Mouse (Mus musculus) liver, embryonic 11.5 days (tissue): Measurements from ENCODE around the gene Slc38a11. TPM values are rescaled to one million over a fixed set of nuclear protein-coding genes. Genes with fewer than 3 reads are reported as not detected.
A peak's percentile ranks its signal among the peaks of the same experiment; 100 is the strongest.

ENCODE experiments used
- ATAC-seq: fragments of 200-750 bp; cut with Nextera tagmentation; replicated peaks from 2 replicates; pipeline ENCODE4 v1.8.0; 2017; ENCODE audit warnings: moderate number of reproducible peaks, mild to moderate bottlenecking, moderate TSS enrichment, moderate library complexity; ENCODE audit not compliant: low FRiP score
- DNase-seq: peaks from one replicate; pipeline ENCODE4 v3.0.0-alpha.2; 2017; ENCODE audit warnings: low spot score
- H3K27ac ChIP-seq: fragments of 300-500 bp; sonication (generic); 2 replicates; pipeline ENCODE4 v1.5.1; 2014; ENCODE audit warnings: mild to moderate bottlenecking, low read depth, low read length, control low read depth
- H3K27me3 ChIP-seq: fragments of 300-500 bp; sonication (generic); replicated peaks from 2 replicates; pipeline ENCODE4 v1.6.1; 2014; ENCODE audit warnings: low read length, mixed read lengths; ENCODE audit not compliant: control insufficient read depth, insufficient read depth
- H3K36me3 ChIP-seq: fragments of 300-500 bp; sonication (generic); 2 replicates; pipeline ENCODE4 v1.6.1; 2014; ENCODE audit warnings: mild to moderate bottlenecking, low read length, moderate library complexity, mixed read lengths; ENCODE audit not compliant: control insufficient read depth, insufficient read depth
- H3K4me1 ChIP-seq: fragments of 300-500 bp; sonication (generic); replicated peaks from 2 replicates; pipeline ENCODE4 v1.6.1; 2014; ENCODE audit warnings: low read length, mixed read lengths; ENCODE audit not compliant: control insufficient read depth, insufficient read depth
- H3K4me2 ChIP-seq: fragments of 300-500 bp; sonication (generic); 2 replicates; pipeline ENCODE4 v1.6.1; 2014; ENCODE audit warnings: mild to moderate bottlenecking, control low read depth, moderate library complexity
- H3K4me3 ChIP-seq: fragments of 300-500 bp; sonication (generic); 2 replicates; pipeline ENCODE4 v1.5.1; 2014; ENCODE audit warnings: low read depth, low read length, control low read depth
- H3K9ac ChIP-seq: fragments of 300-500 bp; sonication (generic); 2 replicates; pipeline ENCODE4 v1.6.1; 2014; ENCODE audit warnings: low read depth, low read length, control low read depth
- H3K9me3 ChIP-seq: fragments of 300-500 bp; sonication (generic); 2 replicates; pipeline ENCODE4 v1.6.1; 2016; ENCODE audit warnings: low read length, inconsistent platforms, mixed read lengths; ENCODE audit not compliant: control insufficient read depth
- whole genome bisulfite sequencing: fragments of 180-500 bp; shearing (Covaris S2); extraction: QIAGEN DNeasy Blood & Tissue Kit; methylation state at CpG from one replicate; pipeline ENCODE4 v1.1.7; 2014; 5-methylcytosine and 5-hydroxymethylcytosine counted together
- polyA plus RNA-seq: library from polyadenylated mRNA; unstranded; fragments of >200 nt; fragmentation: Nextera tagmentation; extraction: Ambion mirVana; gene quantifications from 2 replicates; pipeline ENCODE4 v1.2.1, GENCODE M21; 2014

Slc38a11 gene
- 0.23 TPM in 1 of 2 replicates, not detected in the other for polyA plus RNA-seq

DNA sequence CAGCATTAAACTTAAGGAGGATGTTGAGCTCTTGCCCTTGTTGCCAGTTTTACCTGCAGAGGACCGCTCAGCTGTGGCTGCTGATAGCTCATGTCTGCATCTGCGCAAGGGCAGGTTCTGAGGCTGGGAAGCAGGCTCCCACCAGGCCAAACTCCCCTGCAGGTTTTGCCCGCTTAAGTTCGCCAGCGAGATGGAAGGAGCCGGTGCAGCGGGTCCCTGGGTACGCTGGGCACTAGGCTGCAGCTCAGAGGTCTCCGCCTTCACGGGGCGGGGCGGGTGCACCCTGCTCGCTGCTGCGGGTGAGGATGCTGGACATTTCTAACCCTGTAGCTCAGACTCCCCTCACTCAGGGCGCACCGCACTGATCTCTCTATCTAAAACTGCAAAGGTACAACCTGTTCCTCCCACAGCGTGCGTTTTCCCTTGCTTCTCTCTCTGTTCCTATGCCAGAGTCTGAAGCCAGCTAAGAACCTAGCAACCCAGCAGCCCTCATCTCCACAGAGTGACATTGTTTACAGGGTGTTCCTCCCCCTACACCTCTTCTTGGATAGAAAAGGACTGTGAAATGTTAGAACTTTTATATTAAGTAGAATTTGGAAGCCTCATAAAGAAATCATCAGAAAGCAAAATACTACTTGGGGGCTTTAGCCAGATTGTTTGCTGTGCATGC is at the start of gene Slc38a11:
Slc38a11 (minus strand) TSS at position 207 of the 670 bp plus-strand sequence.
- Histone ChIP-seq H3K27me3 (no peaks in the 10 kb centered on the region), H3K36me3 (no peaks in the 10 kb centered on the region), H3K9me3 (no peaks in the 10 kb centered on the region), H3K4me2 (peak within 1 kb of the TSS; percentile 41), H3K27ac (no peak within 1 kb of the TSS), H3K4me1 (no peaks in the 10 kb centered on the region), H3K4me3 (no peak within 1 kb of the TSS), H3K9ac (no peak within 1 kb of the TSS)
- 7% methylated on average over 18 of the region's 18 CpGs for WGBS
- ATAC-seq (no peak), DNase-seq (no peak)

DNA sequence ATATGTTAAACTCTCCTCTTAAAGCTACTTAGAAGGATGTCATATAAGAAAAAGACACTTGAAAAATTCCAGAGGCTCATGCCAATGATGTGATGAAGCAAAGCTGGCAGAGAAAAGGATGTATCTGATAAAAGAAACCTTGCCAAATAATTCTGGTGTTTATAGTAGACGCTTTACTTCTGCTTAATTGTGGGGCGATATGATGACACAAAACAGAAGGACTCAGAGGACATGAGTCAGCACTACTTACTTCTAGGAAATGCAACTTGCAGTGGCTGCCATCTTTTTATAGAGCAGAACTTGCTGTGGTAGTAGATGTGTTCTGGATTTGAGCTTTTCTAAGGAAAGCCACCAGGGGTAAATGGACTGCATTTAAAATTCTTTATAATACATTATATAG is 43.3 kb upstream of the Slc38a11 start:
- Histone ChIP-seq H3K9ac (no peak overlapping the region), H3K4me1 (no peaks in the 10 kb centered on the region), H3K4me2 (no peak overlapping the region), H3K4me3 (no peak overlapping the region), H3K36me3 (no peaks in the 10 kb centered on the region), H3K27ac (no peak overlapping the region), H3K27me3 (no peaks in the 10 kb centered on the region), H3K9me3 (no peaks in the 10 kb centered on the region)
- DNase-seq (no peak), ATAC-seq (no peak)
- 51% methylated on average over 2 of the region's 2 CpGs for WGBS

DNA sequence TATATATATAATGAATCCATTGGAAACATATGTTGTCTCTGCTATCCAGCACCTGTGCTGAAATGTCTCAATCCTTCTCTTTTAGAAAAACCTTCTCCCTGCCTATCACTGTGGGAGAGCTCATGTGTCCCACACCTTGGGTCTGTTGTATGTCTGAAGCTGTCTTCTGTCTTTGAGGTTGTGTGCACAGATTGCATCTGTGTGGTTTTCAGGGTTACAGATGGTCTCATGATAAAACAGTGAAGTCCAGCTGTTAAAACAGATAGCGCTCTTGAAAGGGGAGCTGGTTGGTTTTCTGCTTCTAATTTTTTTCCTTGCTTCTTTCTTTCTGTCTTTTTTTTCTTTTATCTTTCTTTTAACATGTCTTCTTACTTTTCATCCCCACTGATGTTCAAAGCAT is 41.6 kb upstream of the Slc38a11 start:
- H3K9ac ChIP-seq, result no peak overlapping the region
- no peak overlapping the region for H3K4me3 ChIP-seq
- DNase-seq, result no peak
- ATAC-seq, result no peak
- no peaks in the 10 kb centered on the region for H3K9me3 ChIP-seq
- H3K27ac ChIP-seq, result no peak overlapping the region
- H3K4me1 ChIP-seq, result no peaks in the 10 kb centered on the region
- WGBS, result 70% methylated on average over 1 of the region's 1 CpGs
- no peaks in the 10 kb centered on the region for H3K36me3 ChIP-seq
- no peak overlapping the region for H3K4me2 ChIP-seq
- H3K27me3 ChIP-seq, result no peaks in the 10 kb centered on the region

DNA sequence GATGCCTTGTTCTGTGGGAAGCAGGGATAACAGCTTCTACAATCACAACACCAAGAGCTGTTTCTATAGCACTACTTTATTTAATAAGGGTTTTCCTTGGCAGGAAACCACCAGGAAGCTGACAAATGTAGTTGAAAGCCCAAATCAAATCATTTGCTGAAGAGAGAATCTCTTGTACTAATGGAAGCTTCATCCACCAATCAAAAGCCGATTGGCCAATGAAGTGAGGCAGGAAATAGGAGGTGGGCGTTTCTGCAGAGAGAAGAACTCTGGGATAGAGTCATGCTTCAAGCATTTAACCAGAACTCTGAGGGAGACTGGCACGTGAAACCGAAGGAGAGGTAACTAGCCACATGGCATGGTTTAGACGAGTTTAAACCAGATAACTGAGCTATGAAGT is 38.2 kb upstream of the Slc38a11 start:
- no peak overlapping the region for H3K4me2 ChIP-seq
- no peaks in the 10 kb centered on the region for H3K9me3 ChIP-seq
- DNase-seq (no peak), ATAC-seq (no peak)
- H3K9ac ChIP-seq, result no peak overlapping the region
- H3K4me3 ChIP-seq, result no peak overlapping the region
- H3K27ac ChIP-seq, result no peak overlapping the region
- H3K27me3 ChIP-seq, result no peaks in the 10 kb centered on the region
- WGBS, result 73% methylated on average over 5 of the region's 5 CpGs
- H3K36me3 ChIP-seq, result no peaks in the 10 kb centered on the region
- no peaks in the 10 kb centered on the region for H3K4me1 ChIP-seq

DNA sequence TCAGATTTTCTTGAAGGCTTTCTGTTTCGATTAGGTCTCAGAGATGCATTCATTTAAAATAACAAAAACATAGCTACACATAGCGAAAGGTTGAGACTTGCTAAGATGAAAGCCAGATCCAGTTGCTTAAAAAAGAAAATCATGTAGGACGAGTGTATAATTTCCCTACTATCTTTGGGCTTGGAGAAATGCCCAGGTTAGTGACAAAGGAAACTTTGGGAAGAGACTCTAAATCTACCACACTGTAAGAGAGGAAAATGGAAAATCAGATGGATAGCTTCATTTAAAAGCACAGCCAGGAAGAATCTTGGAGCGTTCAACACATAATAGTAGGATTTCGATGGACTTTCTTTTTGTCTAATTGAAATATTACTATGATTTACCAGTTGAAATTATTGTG is 36.1 kb upstream of the Slc38a11 start:
- Histone ChIP-seq H3K9me3 (no peaks in the 10 kb centered on the region), H3K27ac (no peak overlapping the region), H3K36me3 (no peaks in the 10 kb centered on the region), H3K4me2 (no peak overlapping the region), H3K27me3 (no peaks in the 10 kb centered on the region), H3K9ac (no peak overlapping the region), H3K4me3 (no peak overlapping the region), H3K4me1 (no peaks in the 10 kb centered on the region)
- ATAC-seq (no peak), DNase-seq (no peak)
- 80% methylated on average over 5 of the region's 5 CpGs for WGBS

DNA sequence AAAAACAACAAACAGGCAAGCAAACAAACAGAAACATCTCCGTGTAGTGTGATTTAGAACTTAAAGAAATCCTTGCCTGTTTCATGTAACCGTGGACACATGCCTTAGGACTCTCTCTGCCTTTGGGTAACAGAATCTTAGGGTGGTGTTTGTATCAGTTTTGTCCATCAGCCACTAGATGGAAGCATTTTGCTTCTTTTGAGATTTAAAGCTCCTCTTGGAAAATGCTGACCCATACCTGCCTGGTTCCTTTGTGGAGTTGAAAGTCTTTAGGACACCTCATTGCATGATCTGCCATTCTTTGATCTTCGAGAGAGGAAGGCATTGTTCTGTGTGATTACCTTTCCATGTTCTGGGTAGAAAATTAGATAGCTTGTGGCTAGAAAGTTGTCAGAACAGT is 32.3 kb upstream of the Slc38a11 start:
- H3K36me3 ChIP-seq, result no peaks in the 10 kb centered on the region
- no peak overlapping the region for H3K4me3 ChIP-seq
- H3K4me1 ChIP-seq, result no peaks in the 10 kb centered on the region
- no peak overlapping the region for H3K27ac ChIP-seq
- WGBS, result 30% methylated on average over 3 of the region's 3 CpGs
- H3K9ac ChIP-seq, result no peak overlapping the region
- H3K9me3 ChIP-seq, result no peaks in the 10 kb centered on the region
- no peak for ATAC-seq
- DNase-seq, result no peak
- no peak overlapping the region for H3K4me2 ChIP-seq
- H3K27me3 ChIP-seq, result no peaks in the 10 kb centered on the region

DNA sequence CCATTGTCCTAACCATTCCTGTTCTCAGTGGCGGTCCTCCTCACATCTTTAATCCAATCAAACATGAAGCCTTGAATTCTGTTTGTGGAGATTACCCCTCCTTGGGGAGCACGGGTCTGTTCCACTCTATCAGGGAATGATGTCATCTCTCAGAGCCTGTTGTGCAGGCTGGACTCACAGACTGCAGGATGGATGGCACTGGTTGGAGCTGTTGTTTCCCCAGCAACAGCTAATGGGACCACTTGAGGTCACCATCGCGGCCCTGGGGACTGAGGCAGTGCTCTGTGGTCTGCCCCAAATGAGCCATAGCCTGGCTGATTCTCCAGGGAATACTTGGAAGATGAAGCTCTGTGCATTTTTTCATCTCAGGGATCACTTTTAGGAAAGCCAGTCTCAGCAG is 29.2 kb upstream of the Slc38a11 start:
- no peaks in the 10 kb centered on the region for H3K4me1 ChIP-seq
- no peak overlapping the region for H3K27ac ChIP-seq
- H3K36me3 ChIP-seq, result no peaks in the 10 kb centered on the region
- DNase-seq (no peak), ATAC-seq (no peak)
- H3K9me3 ChIP-seq, result no peaks in the 10 kb centered on the region
- no peak overlapping the region for H3K9ac ChIP-seq
- 67% methylated on average over 4 of the region's 4 CpGs for WGBS
- H3K27me3 ChIP-seq, result no peaks in the 10 kb centered on the region
- H3K4me2 ChIP-seq, result no peak overlapping the region
- no peak overlapping the region for H3K4me3 ChIP-seq

DNA sequence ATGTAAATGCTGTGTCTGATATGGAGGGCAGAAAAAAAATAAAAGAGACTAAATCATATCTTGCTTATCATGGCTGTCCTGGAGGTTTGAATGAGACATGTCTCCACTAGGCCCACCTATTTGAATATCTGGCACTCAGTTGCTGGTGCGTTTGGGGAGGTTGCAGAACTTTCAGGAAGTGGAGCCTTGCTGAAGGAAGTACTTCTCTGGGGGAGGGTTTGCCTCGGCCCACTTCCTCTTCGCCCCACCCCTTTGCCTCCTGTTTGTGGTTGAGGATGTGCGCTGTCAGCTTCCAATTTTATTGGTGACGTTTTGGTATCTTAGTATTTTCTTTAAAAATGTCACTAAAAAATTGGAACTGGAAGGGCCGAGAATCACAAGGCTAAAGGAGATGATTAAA is 27.5 kb upstream of the Slc38a11 start:
- no peak overlapping the region for H3K9ac ChIP-seq
- H3K27ac ChIP-seq, result no peak overlapping the region
- ATAC-seq, result no peak

DNA sequence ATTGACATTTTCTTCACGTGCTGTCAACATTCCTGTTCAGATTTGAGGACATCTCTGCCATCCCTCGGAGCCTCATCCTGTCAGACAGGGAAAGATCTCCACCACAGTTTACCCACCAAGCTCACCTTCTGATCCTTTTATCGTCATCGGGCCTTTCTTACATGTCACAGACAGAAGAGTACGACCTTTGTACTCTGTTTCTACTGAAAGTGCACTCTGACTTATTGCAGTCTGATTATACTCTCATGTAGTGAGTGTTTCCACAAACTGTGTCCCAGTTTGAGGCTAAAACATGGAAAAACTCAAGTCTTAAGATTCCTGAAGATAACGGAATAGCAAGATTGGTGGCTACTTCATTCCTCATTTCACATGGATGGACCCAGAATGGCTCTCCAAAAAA is 21.0 kb upstream of the Slc38a11 start:
- WGBS, result 71% methylated on average over 6 of the region's 6 CpGs
- H3K36me3 ChIP-seq, result no peaks in the 10 kb centered on the region
- no peaks in the 10 kb centered on the region; the same call in 1 of the 2 replicates for H3K4me1 ChIP-seq
- no peak for ATAC-seq
- no peak overlapping the region for H3K4me2 ChIP-seq
- DNase-seq, result no peak
- no peak overlapping the region for H3K4me3 ChIP-seq
- H3K9me3 ChIP-seq, result no peaks in the 10 kb centered on the region
- H3K27ac ChIP-seq, result no peak overlapping the region
- no peak overlapping the region for H3K9ac ChIP-seq
- no peaks in the 10 kb centered on the region for H3K27me3 ChIP-seq

More for the DNA sequence above, 27.5 kb upstream of the Slc38a11 start:
- 61% methylated on average over 6 of the region's 6 CpGs for WGBS
- H3K36me3 ChIP-seq, result no peaks in the 10 kb centered on the region
- no peaks in the 10 kb centered on the region for H3K27me3 ChIP-seq
- DNase-seq, result no peak
- H3K4me1 ChIP-seq, result no peaks in the 10 kb centered on the region
- H3K4me2 ChIP-seq, result no peak overlapping the region
- no peak overlapping the region for H3K4me3 ChIP-seq
- no peaks in the 10 kb centered on the region for H3K9me3 ChIP-seq
